Mouse (Mus musculus) midbrain, embryonic 13.5 days (tissue): Measurements from ENCODE around the gene Wdr77. TPM values are rescaled to one million over a fixed set of nuclear protein-coding genes. Genes with fewer than 3 reads are reported as not detected.
A peak's percentile ranks its signal among the peaks of the same experiment; 100 is the strongest.
"Not testable (repeated sequence)": the region's sequence is repeated elsewhere in the genome, so short reads cannot be mapped to it uniquely, and the experiment has no call there.

Experiments used
- ATAC-seq: fragments of 200-750 bp; cut with Nextera tagmentation; 2 replicates; pipeline ENCODE4 v1.8.0; 2017; ENCODE audit warnings: mild to moderate bottlenecking, moderate TSS enrichment, moderate library complexity
- H3K27ac ChIP-seq: fragments of 300-500 bp; sonication (generic); 2 replicates; pipeline ENCODE4 v1.5.1; 2015; ENCODE audit warnings: inconsistent platforms, mild to moderate bottlenecking, moderate library complexity
- H3K27me3 ChIP-seq: fragments of 300-500 bp; sonication (generic); 2 replicates; pipeline ENCODE4 v1.6.1; 2015; ENCODE audit warnings: mild to moderate bottlenecking, inconsistent platforms
- H3K36me3 ChIP-seq: fragments of 300-500 bp; sonication (generic); 2 replicates; pipeline ENCODE4 v1.6.1; 2015; ENCODE audit warnings: mild to moderate bottlenecking, inconsistent platforms
- H3K4me1 ChIP-seq: fragments of 300-500 bp; sonication (generic); replicated peaks from 2 replicates; pipeline ENCODE4 v1.6.1; 2015; ENCODE audit warnings: inconsistent platforms
- H3K4me2 ChIP-seq: fragments of 300-500 bp; sonication (generic); replicated peaks from 2 replicates; pipeline ENCODE4 v1.6.1; 2015; ENCODE audit warnings: moderate library complexity, mild to moderate bottlenecking, inconsistent platforms
- H3K4me3 ChIP-seq: fragments of 300-500 bp; sonication (generic); replicated peaks from 2 replicates; pipeline ENCODE4 v1.5.1; 2015; ENCODE audit warnings: mild to moderate bottlenecking, inconsistent platforms
- H3K9ac ChIP-seq: fragments of 300-500 bp; sonication (generic); replicated peaks from 2 replicates; pipeline ENCODE4 v1.6.1; 2015; ENCODE audit warnings: mild to moderate bottlenecking, inconsistent platforms
- H3K9me3 ChIP-seq: fragments of 300-500 bp; sonication (generic); 2 replicates; pipeline ENCODE4 v1.6.1; 2016; ENCODE audit warnings: mild to moderate bottlenecking, inconsistent platforms
- WGBS: fragments of 180-500 bp; shearing (Covaris S2); methylation state at CpG from one replicate; pipeline ENCODE4 v1.1.7; 2015; 5-methylcytosine and 5-hydroxymethylcytosine counted together
- polyA plus RNA-seq: library from polyadenylated mRNA; unstranded; fragments of >200 nt; fragmentation: Nextera tagmentation; extraction: Ambion mirVana; gene quantifications from 2 replicates; pipeline ENCODE4 v1.2.1, GENCODE M21; 2015

Gene Wdr77
- polyA plus RNA-seq: 107 TPM in 2 replicates

DNA sequence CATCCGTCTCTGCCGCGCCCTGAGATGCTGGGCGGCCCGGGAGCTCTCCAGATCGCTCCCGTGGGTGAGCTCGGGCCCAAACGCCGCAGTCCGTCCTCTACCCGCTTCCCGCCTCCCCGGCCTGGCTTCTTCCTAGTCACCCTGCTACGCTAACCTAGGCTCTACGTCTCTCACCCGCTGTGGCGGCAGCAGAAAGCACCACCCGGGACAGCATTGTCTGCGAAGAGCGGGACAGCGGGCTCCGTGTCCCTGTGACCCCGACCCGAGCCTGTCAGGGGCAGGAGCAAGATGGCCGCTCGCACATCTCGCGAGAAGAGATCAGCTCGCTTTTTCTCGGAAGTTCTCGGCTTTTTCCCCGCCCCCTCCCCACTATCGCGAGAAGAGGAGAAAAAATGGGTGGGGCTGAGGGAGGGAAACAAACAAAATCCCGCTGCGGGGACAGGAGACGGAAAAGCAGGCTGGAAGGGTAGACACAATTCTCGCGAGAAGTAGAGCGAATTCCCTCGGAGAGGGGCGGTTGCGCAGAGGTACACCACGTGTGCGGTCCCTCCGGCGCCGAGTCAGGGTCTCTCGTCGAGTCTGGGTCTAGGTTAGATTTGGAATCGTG is at the start of gene Wdr77:
Gene Wdr77, plus strand, starts transcription at position 396 of the 607 bp plus-strand sequence.
- under 1% methylated on average over 52 of the region's 52 CpGs for WGBS
- Histone ChIP-seq H3K4me3 (peak within 1 kb of the TSS; percentile 94), H3K36me3 (peaks cover 38% of the 10 kb centered on the region), H3K4me1 (peaks cover 41% of the 10 kb centered on the region), H3K27ac (peak within 1 kb of the TSS; percentile 86), H3K4me2 (peak within 1 kb of the TSS; percentile 89), H3K9ac (peak within 1 kb of the TSS; percentile 97), H3K9me3 (no peaks in the 10 kb centered on the region), H3K27me3 (no peaks in the 10 kb centered on the region)
- peak; percentile 98 for ATAC-seq

DNA sequence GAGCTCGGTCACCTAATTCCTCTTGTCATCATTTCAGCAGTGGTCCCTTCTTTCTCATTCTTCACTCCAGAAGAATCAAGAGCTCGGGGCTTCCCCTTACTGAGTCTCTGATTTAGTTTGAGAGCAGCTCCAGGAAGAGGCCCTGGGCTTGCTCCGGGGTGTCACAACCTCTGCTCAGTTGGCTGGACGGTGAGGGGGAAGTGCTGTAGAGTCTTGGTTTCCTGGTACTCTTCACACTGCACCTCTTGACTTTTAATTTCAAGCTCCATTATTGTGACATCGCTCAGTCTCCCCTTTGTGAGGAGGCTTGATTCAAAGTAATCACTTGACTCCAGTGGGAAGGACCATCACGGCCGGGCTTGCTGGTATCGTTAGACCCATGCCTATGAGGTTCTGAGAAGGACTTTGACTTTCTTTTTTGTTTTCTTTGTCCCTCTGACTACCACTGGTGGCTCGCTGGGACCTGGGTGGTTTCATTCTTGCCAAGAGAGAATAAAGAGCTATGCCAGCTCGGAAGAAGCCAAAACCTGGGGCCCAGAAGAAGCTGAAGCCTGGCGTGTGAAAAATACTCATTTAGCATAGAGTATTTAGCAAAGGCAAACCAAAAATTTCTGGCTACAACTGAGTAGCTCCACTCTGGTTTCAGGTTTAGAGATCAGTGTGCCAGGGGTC is 48.5 kb upstream of the Wdr77 start:
- ATAC-seq: no peak
- WGBS: 86% methylated on average over 11 of the region's 11 CpGs
- no peak overlapping the region for H3K4me2 ChIP-seq
- no peak overlapping the region for H3K27ac ChIP-seq
- H3K9ac ChIP-seq: no peak overlapping the region
- H3K27me3 ChIP-seq: no peaks in the 10 kb centered on the region
- no peaks in the 10 kb centered on the region for H3K4me1 ChIP-seq
- H3K4me3 ChIP-seq: no peak overlapping the region
- H3K36me3 ChIP-seq: no peaks in the 10 kb centered on the region
- H3K9me3 ChIP-seq: no peaks in the 10 kb centered on the region

GRCm38 (mm10) chr3:105912097-105912880 is 46.9 kb upstream of the Wdr77 start:
- no peaks in the 10 kb centered on the region for H3K9me3 ChIP-seq
- H3K27ac ChIP-seq: no peak overlapping the region
- H3K4me3 ChIP-seq: no peak overlapping the region
- no peak overlapping the region for H3K4me2 ChIP-seq
- no peaks in the 10 kb centered on the region for H3K4me1 ChIP-seq
- no peaks in the 10 kb centered on the region for H3K36me3 ChIP-seq
- no peak for ATAC-seq
- H3K9ac ChIP-seq: no peak overlapping the region
- H3K27me3 ChIP-seq: no peaks in the 10 kb centered on the region
- 85% methylated on average over 9 of the region's 9 CpGs for WGBS

DNA sequence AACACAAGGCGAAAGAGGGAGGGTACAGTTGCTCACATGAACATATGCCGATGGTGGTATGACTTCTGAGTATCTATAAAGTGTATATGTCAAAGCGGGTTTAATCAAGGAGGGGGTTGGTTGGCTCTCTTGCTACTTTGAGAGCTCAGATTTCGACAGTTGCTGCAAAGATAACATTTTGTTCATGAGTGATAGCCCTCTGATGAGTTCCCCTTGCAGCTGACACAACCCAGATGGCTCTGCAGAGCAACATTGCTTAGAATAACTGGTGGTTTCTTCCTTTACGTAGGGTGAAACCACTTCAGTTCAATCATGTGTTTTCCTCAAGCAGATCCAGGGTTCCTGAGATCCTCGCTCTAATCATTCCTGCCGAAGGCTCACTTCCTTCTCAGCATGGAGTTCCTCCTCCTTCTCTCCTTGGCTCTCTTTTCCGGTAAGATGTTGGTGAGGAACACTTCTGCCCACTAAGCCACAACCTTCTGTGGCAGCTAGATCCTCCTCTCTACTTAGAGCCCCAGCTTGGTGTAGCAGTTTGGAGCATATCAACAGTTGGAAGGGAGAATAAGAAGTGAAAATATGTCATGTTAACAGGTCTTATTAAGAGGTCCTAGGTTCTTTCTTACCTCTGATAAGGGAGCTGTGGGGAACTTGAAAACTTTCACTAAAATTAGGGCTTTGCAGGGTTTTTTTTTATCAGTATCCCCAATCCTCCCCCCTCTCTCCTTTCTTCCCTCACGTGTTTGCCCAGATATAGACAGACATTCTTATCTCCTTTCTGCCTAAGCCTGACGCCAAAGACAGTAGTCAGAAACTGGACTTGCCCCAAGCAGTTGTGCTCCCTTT is 45.1 kb upstream of the Wdr77 start:
- H3K27ac ChIP-seq: no peak overlapping the region
- WGBS: 85% methylated on average over 10 of the region's 10 CpGs
- H3K4me1 ChIP-seq: no peaks in the 10 kb centered on the region
- H3K4me2 ChIP-seq: no peak overlapping the region
- no peaks in the 10 kb centered on the region for H3K27me3 ChIP-seq
- H3K9ac ChIP-seq: no peak overlapping the region
- H3K4me3 ChIP-seq: no peak overlapping the region
- H3K36me3 ChIP-seq: no peaks in the 10 kb centered on the region
- no peak for ATAC-seq
- no peaks in the 10 kb centered on the region for H3K9me3 ChIP-seq

DNA sequence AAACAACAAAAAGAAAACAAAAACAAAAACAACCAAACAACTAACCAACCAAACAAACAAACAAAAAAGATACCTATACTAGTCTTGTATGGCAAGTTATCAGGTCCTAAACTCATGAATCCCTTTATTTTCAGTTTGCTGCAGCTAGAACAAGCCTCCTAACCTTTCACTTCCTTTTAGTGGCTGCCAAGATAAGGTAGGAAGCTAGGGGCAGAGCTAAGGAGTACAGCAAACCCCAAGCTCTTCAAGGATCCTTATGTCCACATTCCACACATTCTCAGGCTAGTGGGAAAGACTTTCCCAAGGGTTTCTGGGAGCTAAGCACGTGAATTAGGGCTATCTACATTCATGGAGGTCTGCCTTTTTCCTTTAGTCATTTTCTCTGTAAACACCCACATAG is 43.9 kb upstream of the Wdr77 start:
- H3K27ac ChIP-seq: no peak overlapping the region
- H3K4me2 ChIP-seq: no peak overlapping the region
- no peak for ATAC-seq
- H3K9me3 ChIP-seq: no peaks in the 10 kb centered on the region
- H3K27me3 ChIP-seq: no peaks in the 10 kb centered on the region
- no peaks in the 10 kb centered on the region for H3K36me3 ChIP-seq
- H3K9ac ChIP-seq: no peak overlapping the region
- H3K4me3 ChIP-seq: no peak overlapping the region
- WGBS: 47% methylated on average over 1 of the region's 1 CpGs
- H3K4me1 ChIP-seq: no peaks in the 10 kb centered on the region

DNA sequence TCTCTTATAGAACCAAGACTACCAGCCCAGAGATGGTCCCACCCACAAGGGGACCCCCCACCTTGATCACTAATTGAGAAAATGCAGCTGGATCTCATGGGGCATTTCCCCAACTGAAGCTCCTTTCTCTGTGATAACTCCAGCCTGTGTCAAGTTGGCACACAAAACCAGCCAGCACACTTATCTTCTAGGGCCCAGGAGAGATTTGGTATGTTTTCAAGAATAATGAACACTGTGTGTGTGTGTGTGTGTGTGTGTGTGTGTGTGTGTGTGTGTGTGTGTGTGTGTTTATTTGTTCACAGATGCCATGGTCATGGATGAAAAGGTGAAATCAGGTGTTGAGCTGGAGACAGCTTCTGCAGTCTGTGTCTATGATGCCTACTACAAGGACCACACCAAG is 42.7 kb upstream of the Wdr77 start:
- not testable (repeated sequence) for H3K4me3 ChIP-seq, H3K4me2 ChIP-seq, ATAC-seq, H3K27ac ChIP-seq, H3K9me3 ChIP-seq, H3K4me1 ChIP-seq, H3K27me3 ChIP-seq, H3K9ac ChIP-seq, H3K36me3 ChIP-seq

- WGBS: 72% methylated on average over 10 of the region's 10 CpGs
- Histone ChIP-seq H3K27me3 (no peaks in the 10 kb centered on the region), H3K4me1 (no peaks in the 10 kb centered on the region), H3K4me3 (no peak overlapping the region), H3K27ac (no peak overlapping the region), H3K4me2 (no peak overlapping the region), H3K9ac (no peak overlapping the region), H3K36me3 (no peaks in the 10 kb centered on the region), H3K9me3 (no peaks in the 10 kb centered on the region)
- no peak for ATAC-seq
These were observed 41.4 kb upstream of the Wdr77 start for GRCm38 (mm10) chr3:105917656-105918354.

- no peak overlapping the region for H3K27ac ChIP-seq
- H3K36me3 ChIP-seq: no peaks in the 10 kb centered on the region
- H3K4me3 ChIP-seq: no peak overlapping the region
- 83% methylated on average over 3 of the region's 3 CpGs for WGBS
- no peaks in the 10 kb centered on the region for H3K9me3 ChIP-seq
- H3K9ac ChIP-seq: no peak overlapping the region
- no peak overlapping the region for H3K4me2 ChIP-seq
- H3K4me1 ChIP-seq: no peaks in the 10 kb centered on the region
- H3K27me3 ChIP-seq: no peaks in the 10 kb centered on the region
- ATAC-seq: no peak
These were observed 40.8 kb upstream of the Wdr77 start for GRCm38 (mm10) chr3:105918355-105918745.

GRCm38 (mm10) chr3:105920743-105921142 is 38.4 kb upstream of the Wdr77 start:
- not testable (repeated sequence) for H3K9ac ChIP-seq, H3K27ac ChIP-seq, H3K4me2 ChIP-seq, H3K36me3 ChIP-seq, H3K27me3 ChIP-seq, H3K9me3 ChIP-seq, H3K4me3 ChIP-seq, H3K4me1 ChIP-seq, ATAC-seq

- no peak overlapping the region for H3K9ac ChIP-seq
- H3K4me2 ChIP-seq: no peak overlapping the region
- no peak overlapping the region for H3K4me3 ChIP-seq
- H3K9me3 ChIP-seq: no peaks in the 10 kb centered on the region
- ATAC-seq: no peak
- H3K4me1 ChIP-seq: no peaks in the 10 kb centered on the region
- H3K27me3 ChIP-seq: no peaks in the 10 kb centered on the region
- H3K36me3 ChIP-seq: no peaks in the 10 kb centered on the region
- no peak overlapping the region for H3K27ac ChIP-seq
- WGBS: 89% methylated on average over 2 of the region's 2 CpGs
These were observed 37.2 kb upstream of the Wdr77 start for GRCm38 (mm10) chr3:105921959-105922358.

DNA sequence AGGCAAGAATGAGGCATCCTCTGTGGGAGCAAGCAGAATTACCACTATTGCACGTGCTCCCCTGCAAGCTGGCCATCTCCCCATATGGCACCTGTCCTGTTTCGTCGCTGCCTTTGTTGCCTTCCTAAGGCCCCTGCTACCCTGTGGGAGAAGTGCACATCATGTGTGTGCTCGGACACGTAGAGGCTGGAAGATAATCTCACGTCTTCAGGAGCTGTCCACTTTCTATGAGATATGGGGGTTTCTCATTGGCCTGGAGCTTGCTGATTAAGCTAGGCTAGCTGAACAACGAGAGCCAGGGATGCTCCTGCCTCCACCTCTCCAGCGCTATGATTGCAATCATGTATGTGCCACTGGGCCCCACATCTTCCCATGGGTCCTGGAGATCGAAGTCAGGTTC is 34.6 kb upstream of the Wdr77 start:
- ATAC-seq: no peak
- 89% methylated on average over 9 of the region's 9 CpGs for WGBS
- no peak overlapping the region for H3K4me3 ChIP-seq
- H3K27me3 ChIP-seq: no peaks in the 10 kb centered on the region
- no peak overlapping the region for H3K9ac ChIP-seq
- no peak overlapping the region for H3K27ac ChIP-seq
- no peak overlapping the region for H3K4me2 ChIP-seq
- no peaks in the 10 kb centered on the region for H3K9me3 ChIP-seq
- H3K4me1 ChIP-seq: no peaks in the 10 kb centered on the region
- no peaks in the 10 kb centered on the region for H3K36me3 ChIP-seq
